Mouse (Mus musculus) right cerebral cortex, adult 18-20 months (tissue): Measurements from ENCODE around the gene Lix1l.
A peak's percentile ranks its signal among the peaks of the same experiment; 100 is the strongest.
"Not testable (repeated sequence)": the region's sequence is repeated elsewhere in the genome, so short reads cannot be mapped to it uniquely, and the experiment has no call there.

Source experiments
- DNase-seq: peaks from one replicate; pipeline ENCODE4 v3.0.0; 2022; ENCODE audit warnings: mixed read lengths

The Lix1l gene

GRCm38 (mm10) chr3:96590657-96591056 is 10.3 kb upstream of the Lix1l start:
- DNase-seq = no peak

GRCm38 (mm10) chr3:96593374-96593773 is 7.6 kb upstream of the Lix1l start:
- no peak for DNase-seq

GRCm38 (mm10) chr3:96593790-96594560 is 7.0 kb upstream of the Lix1l start, which contains the start of gene Polr3gl:
Gene Polr3gl, minus strand, starts transcription at chr3:96594181.
- DNase-seq = peak; percentile 96

GRCm38 (mm10) chr3:96594851-96595250 is 6.1 kb upstream of the Lix1l start:
- no peak for DNase-seq

GRCm38 (mm10) chr3:96595661-96596060 is 5.3 kb upstream of the Lix1l start:
- peak; percentile 72 for DNase-seq

- peak; percentile 87 for DNase-seq
Observed at GRCm38 (mm10) chr3:96596228-96596707, 4.7 kb upstream of the Lix1l start, which contains the start of gene Ankrd34a. Gene Ankrd34a, plus strand, starts transcription at chr3:96596636.

- peak; percentile 40 for DNase-seq
Observed at GRCm38 (mm10) chr3:96596855-96597254, 4.1 kb upstream of the Lix1l start.

GRCm38 (mm10) chr3:96597435-96597891 is 3.5 kb upstream of the Lix1l start:
- DNase-seq = peak; percentile 48

- peak; percentile 56 for DNase-seq
Observed at GRCm38 (mm10) chr3:96598156-96599068, 2.5 kb upstream of the Lix1l start.

- DNase-seq = no peak
Observed at GRCm38 (mm10) chr3:96599069-96599393, 1.9 kb upstream of the Lix1l start.

- DNase-seq = no peak
Observed at GRCm38 (mm10) chr3:96599411-96599810, 1.5 kb upstream of the Lix1l start.

- DNase-seq = peak; percentile 72
Observed at GRCm38 (mm10) chr3:96601251-96601787, 370 bp downstream of the Lix1l start.

GRCm38 (mm10) chr3:96601941-96602703 is 1.2 kb downstream of the Lix1l start:
- peak; percentile 28 for DNase-seq

GRCm38 (mm10) chr3:96602704-96603084 is 1.7 kb downstream of the Lix1l start:
- DNase-seq = no peak

- no peak for DNase-seq
Observed at GRCm38 (mm10) chr3:96603311-96603710, 2.4 kb downstream of the Lix1l start.

- DNase-seq = not testable (repeated sequence)
Observed at GRCm38 (mm10) chr3:96606007-96606406, 5.1 kb downstream of the Lix1l start.

- DNase-seq = no peak
Observed at GRCm38 (mm10) chr3:96606618-96607017, 5.7 kb downstream of the Lix1l start.

GRCm38 (mm10) chr3:96617941-96618340 is 17.0 kb downstream of the Lix1l start:
- DNase-seq = no peak

- DNase-seq = no peak
Observed at GRCm38 (mm10) chr3:96623201-96623600, 22.3 kb downstream of the Lix1l start.

- peak; percentile 98 for DNase-seq
Observed at GRCm38 (mm10) chr3:96629729-96630600, 29.0 kb downstream of the Lix1l start, which contains the start of gene Rbm8a. Gene Rbm8a, plus strand, starts transcription at chr3:96629933.

- no peak for DNase-seq
Observed at GRCm38 (mm10) chr3:96632058-96632457, 31.1 kb downstream of the Lix1l start.
